Mouse (Mus musculus): ENCODE results near the gene Rbms2. TPM values are rescaled to one million over a fixed set of nuclear protein-coding genes. Genes with fewer than 3 reads are reported as not detected.

Rbms2 gene
- polyA plus RNA-seq, 1 experiment from 2014 or later: 24.6 TPM

DNA sequence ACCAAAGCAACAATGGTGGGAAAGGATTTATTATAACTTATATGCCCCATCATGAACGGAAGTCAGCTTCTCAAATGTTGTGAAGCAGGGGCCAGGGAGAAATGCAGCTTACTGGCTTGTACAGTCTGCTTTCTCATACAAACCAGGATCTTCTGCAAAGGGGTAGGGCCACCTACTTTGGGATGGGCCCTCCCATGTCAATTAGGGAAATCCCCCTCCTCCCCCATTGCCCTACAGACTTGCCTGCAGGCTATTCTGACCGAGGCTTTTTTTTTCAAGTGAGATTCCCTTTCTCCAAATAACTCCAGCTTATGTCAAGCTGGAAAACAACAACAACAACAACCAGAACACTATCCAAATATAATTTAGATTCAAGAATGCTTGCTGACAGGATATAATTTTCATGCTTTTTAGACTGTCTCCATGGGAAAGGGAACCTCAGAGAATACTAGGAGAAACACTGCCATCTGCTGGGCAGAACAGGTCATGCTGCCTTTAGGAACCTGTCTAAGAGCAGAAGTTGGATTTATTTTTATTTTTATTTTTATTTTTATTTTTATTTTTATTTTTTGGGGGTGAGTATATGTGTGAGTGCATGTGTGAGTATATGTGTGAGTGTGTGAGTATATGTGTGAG lies 8.3 kb upstream of the Rbms2 start:
- no peaks in the 10 kb centered on the region for H3K4me1 ChIP-seq (ENCODE audit: control insufficient read depth, insufficient read depth, low read length)
- H3K27ac ChIP-seq (replicated peaks; ENCODE audit: low read depth, low read length): no peak overlapping the region
- H3K4me3 ChIP-seq (ENCODE audit: low read depth, low read length): no peak overlapping the region
- no peak for ATAC-seq (replicated peaks; ENCODE audit: insufficient number of reproducible peaks, low FRiP score, low TSS enrichment, low read depth)
- DNase-seq (ENCODE audit: low spot score): peak; percentile 91
- no peak overlapping the region for H3K9ac ChIP-seq (replicated peaks; ENCODE audit: low read length)
- WGBS: 51% methylated on average over 2 of the region's 2 CpGs
- H3K36me3 ChIP-seq (replicated peaks; ENCODE audit: control insufficient read depth, insufficient read depth, low read depth, low read length): no peaks in the 10 kb centered on the region
- H3K4me2 ChIP-seq (ENCODE audit: low read depth, low read length): no peak overlapping the region
- H3K9me3 ChIP-seq (replicated peaks; ENCODE audit: control insufficient read depth, low read length): no peaks in the 10 kb centered on the region
- H3K27me3 ChIP-seq (ENCODE audit: control insufficient read depth, insufficient read depth, low read length): no peaks in the 10 kb centered on the region

GRCm38 (mm10) chr10:128187181-128187605 lies 7.1 kb upstream of the Rbms2 start:
- no peak overlapping the region for H3K9ac ChIP-seq (replicated peaks; ENCODE audit: low read length)
- H3K4me2 ChIP-seq (ENCODE audit: low read depth, low read length): no peak overlapping the region
- no peak overlapping the region for H3K27ac ChIP-seq (replicated peaks; ENCODE audit: low read depth, low read length)
- ATAC-seq (replicated peaks; ENCODE audit: insufficient number of reproducible peaks, low FRiP score, low TSS enrichment, low read depth) (no peak), DNase-seq (ENCODE audit: low spot score) (no peak)
- H3K4me1 ChIP-seq (ENCODE audit: control insufficient read depth, insufficient read depth, low read length): no peaks in the 10 kb centered on the region
- H3K27me3 ChIP-seq (ENCODE audit: control insufficient read depth, insufficient read depth, low read length): no peaks in the 10 kb centered on the region
- no peak overlapping the region for H3K4me3 ChIP-seq (ENCODE audit: low read depth, low read length)
- 70% methylated on average over 5 of the region's 5 CpGs for WGBS
- H3K36me3 ChIP-seq (replicated peaks; ENCODE audit: control insufficient read depth, insufficient read depth, low read depth, low read length): no peaks in the 10 kb centered on the region
- H3K9me3 ChIP-seq (replicated peaks; ENCODE audit: control insufficient read depth, low read length): no peaks in the 10 kb centered on the region

- H3K4me3 ChIP-seq (ENCODE audit: low read depth, low read length): no peak overlapping the region
- ATAC-seq (replicated peaks; ENCODE audit: insufficient number of reproducible peaks, low FRiP score, low TSS enrichment, low read depth) (peak; percentile 25; the same call in 1 of the 2 replicates), DNase-seq (ENCODE audit: low spot score) (peak; percentile 90)
- WGBS: 54% methylated on average over 2 of the region's 2 CpGs
- no peak overlapping the region for H3K4me2 ChIP-seq (ENCODE audit: low read depth, low read length)
- H3K36me3 ChIP-seq (replicated peaks; ENCODE audit: control insufficient read depth, insufficient read depth, low read depth, low read length): no peaks in the 10 kb centered on the region
- no peaks in the 10 kb centered on the region for H3K27me3 ChIP-seq (ENCODE audit: control insufficient read depth, insufficient read depth, low read length)
- no peak overlapping the region for H3K27ac ChIP-seq (replicated peaks; ENCODE audit: low read depth, low read length)
- no peaks in the 10 kb centered on the region for H3K9me3 ChIP-seq (replicated peaks; ENCODE audit: control insufficient read depth, low read length)
- no peaks in the 10 kb centered on the region for H3K4me1 ChIP-seq (ENCODE audit: control insufficient read depth, insufficient read depth, low read length)
- H3K9ac ChIP-seq (replicated peaks; ENCODE audit: low read length): no peak overlapping the region
These were observed 5.9 kb upstream of the Rbms2 start for GRCm38 (mm10) chr10:128185959-128186358.

DNA sequence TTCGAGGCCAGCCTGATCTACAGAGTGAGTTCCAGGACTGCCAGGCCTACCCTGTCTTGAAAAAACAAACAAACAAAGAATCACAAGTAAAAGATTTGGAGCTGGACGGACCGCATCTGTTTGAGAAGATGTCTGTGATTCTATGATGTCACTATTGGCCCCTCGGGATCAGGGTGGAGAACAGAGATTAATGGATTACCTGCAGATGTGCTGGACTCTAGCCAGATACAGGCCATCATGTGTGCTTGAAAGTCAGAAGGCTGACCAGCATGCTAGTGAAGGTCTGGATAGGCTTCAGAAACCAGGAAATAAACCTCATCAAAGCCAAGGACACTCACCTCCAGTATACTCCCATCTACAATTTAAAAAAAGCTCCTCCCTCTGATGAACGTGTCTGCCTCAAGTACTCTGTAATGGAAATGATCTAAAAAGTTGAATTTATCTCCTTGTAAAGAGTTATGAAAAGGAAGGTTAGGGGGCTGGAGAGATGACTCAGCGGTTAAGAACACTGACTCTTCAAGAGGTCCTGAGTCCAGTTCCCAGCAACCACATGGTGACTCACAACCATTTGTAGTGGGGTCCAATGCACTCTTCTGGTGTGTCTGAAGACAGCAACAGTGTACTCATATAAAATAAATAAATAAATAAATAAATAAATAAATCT lies 5.3 kb upstream of the Rbms2 start:
- WGBS: 66% methylated on average over 6 of the region's 6 CpGs
- Histone ChIP-seq H3K4me2 (ENCODE audit: low read depth, low read length) (no peak overlapping the region), H3K9me3 (replicated peaks; ENCODE audit: control insufficient read depth, low read length) (no peaks in the 10 kb centered on the region), H3K36me3 (replicated peaks; ENCODE audit: control insufficient read depth, insufficient read depth, low read depth, low read length) (no peaks in the 10 kb centered on the region), H3K9ac (replicated peaks; ENCODE audit: low read length) (no peak overlapping the region), H3K4me3 (ENCODE audit: low read depth, low read length) (no peak overlapping the region), H3K4me1 (ENCODE audit: control insufficient read depth, insufficient read depth, low read length) (no peaks in the 10 kb centered on the region), H3K27me3 (ENCODE audit: control insufficient read depth, insufficient read depth, low read length) (no peaks in the 10 kb centered on the region), H3K27ac (replicated peaks; ENCODE audit: low read depth, low read length) (no peak overlapping the region)
- DNase-seq (ENCODE audit: low spot score): no peak
- ATAC-seq (replicated peaks; ENCODE audit: insufficient number of reproducible peaks, low FRiP score, low TSS enrichment, low read depth): no peak

- H3K27ac ChIP-seq (replicated peaks; ENCODE audit: low read depth, low read length): no peak overlapping the region
- no peak overlapping the region for H3K4me3 ChIP-seq (ENCODE audit: low read depth, low read length)
- no peak overlapping the region for H3K4me2 ChIP-seq (ENCODE audit: low read depth, low read length)
- H3K9ac ChIP-seq (replicated peaks; ENCODE audit: low read length): no peak overlapping the region
- WGBS: 87% methylated on average over 2 of the region's 2 CpGs
- ATAC-seq (replicated peaks; ENCODE audit: insufficient number of reproducible peaks, low FRiP score, low TSS enrichment, low read depth): no peak
- H3K9me3 ChIP-seq (replicated peaks; ENCODE audit: control insufficient read depth, low read length): no peaks in the 10 kb centered on the region
- no peaks in the 10 kb centered on the region for H3K27me3 ChIP-seq (ENCODE audit: control insufficient read depth, insufficient read depth, low read length)
- H3K36me3 ChIP-seq (replicated peaks; ENCODE audit: control insufficient read depth, insufficient read depth, low read depth, low read length): no peaks in the 10 kb centered on the region
- peaks cover 3% of the 10 kb centered on the region; the same call in 1 of the 2 replicates for H3K4me1 ChIP-seq (ENCODE audit: control insufficient read depth, insufficient read depth, low read length)
- DNase-seq (ENCODE audit: low spot score): no peak
These were observed 4.2 kb upstream of the Rbms2 start for GRCm38 (mm10) chr10:128184296-128184695.

DNA sequence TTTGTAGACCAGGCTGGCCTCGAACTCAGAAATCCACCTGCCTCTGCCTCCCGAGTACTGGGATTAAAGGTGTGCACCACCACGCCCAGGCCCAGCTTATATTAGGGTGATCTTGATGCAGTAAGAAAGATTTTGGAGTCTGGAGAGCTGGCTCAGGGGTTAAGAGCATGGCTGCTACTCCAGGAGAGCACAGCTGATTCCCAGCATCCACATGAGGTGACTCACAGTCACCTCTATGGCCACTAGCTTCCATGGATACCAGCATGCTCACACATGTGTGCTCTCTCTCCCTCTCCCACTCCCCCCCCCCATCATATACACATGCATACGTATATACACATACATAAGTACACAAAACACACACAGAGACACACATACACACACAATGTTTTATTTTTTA lies 2.8 kb downstream of the Rbms2 start:
- Histone ChIP-seq H3K9me3 (replicated peaks; ENCODE audit: control insufficient read depth, low read length) (no peaks in the 10 kb centered on the region), H3K4me2 (ENCODE audit: low read depth, low read length) (no peak overlapping the region), H3K4me1 (ENCODE audit: control insufficient read depth, insufficient read depth, low read length) (peaks cover 3% of the 10 kb centered on the region; the same call in 1 of the 2 replicates), H3K27ac (replicated peaks; ENCODE audit: low read depth, low read length) (no peak overlapping the region), H3K27me3 (ENCODE audit: control insufficient read depth, insufficient read depth, low read length) (no peaks in the 10 kb centered on the region), H3K9ac (replicated peaks; ENCODE audit: low read length) (no peak overlapping the region), H3K4me3 (ENCODE audit: low read depth, low read length) (no peak overlapping the region), H3K36me3 (replicated peaks; ENCODE audit: control insufficient read depth, insufficient read depth, low read depth, low read length) (no peaks in the 10 kb centered on the region)
- WGBS: 88% methylated on average over 4 of the region's 4 CpGs
- ATAC-seq (replicated peaks; ENCODE audit: insufficient number of reproducible peaks, low FRiP score, low TSS enrichment, low read depth): no peak
- no peak for DNase-seq (ENCODE audit: low spot score)

- Histone ChIP-seq H3K9ac (replicated peaks; ENCODE audit: low read length) (peak overlapping the region; percentile 54), H3K27ac (replicated peaks; ENCODE audit: low read depth, low read length) (peak overlapping the region; percentile 20), H3K4me3 (ENCODE audit: low read depth, low read length) (peak overlapping the region; percentile 47), H3K27me3 (ENCODE audit: control insufficient read depth, insufficient read depth, low read length) (no peaks in the 10 kb centered on the region), H3K4me1 (ENCODE audit: control insufficient read depth, insufficient read depth, low read length) (peaks cover 3% of the 10 kb centered on the region; the same call in 1 of the 2 replicates), H3K36me3 (replicated peaks; ENCODE audit: control insufficient read depth, insufficient read depth, low read depth, low read length) (no peaks in the 10 kb centered on the region), H3K9me3 (replicated peaks; ENCODE audit: control insufficient read depth, low read length) (no peaks in the 10 kb centered on the region), H3K4me2 (ENCODE audit: low read depth, low read length) (peak overlapping the region; percentile 54)
- DNase-seq (ENCODE audit: low spot score) (peak; percentile 97), ATAC-seq (replicated peaks; ENCODE audit: insufficient number of reproducible peaks, low FRiP score, low TSS enrichment, low read depth) (peak; percentile 79)
- 0% methylated on average over 17 of the region's 17 CpGs for WGBS
These were observed 3.9 kb downstream of the Rbms2 start for GRCm38 (mm10) chr10:128175996-128176755.

GRCm38 (mm10) chr10:128175302-128175701 lies 4.8 kb downstream of the Rbms2 start:
- peaks cover 3% of the 10 kb centered on the region; the same call in 1 of the 2 replicates for H3K4me1 ChIP-seq (ENCODE audit: control insufficient read depth, insufficient read depth, low read length)
- H3K27ac ChIP-seq (replicated peaks; ENCODE audit: low read depth, low read length): no peak overlapping the region
- peak overlapping the region; percentile 54 for H3K9ac ChIP-seq (replicated peaks; ENCODE audit: low read length)
- no peaks in the 10 kb centered on the region for H3K27me3 ChIP-seq (ENCODE audit: control insufficient read depth, insufficient read depth, low read length)
- no peaks in the 10 kb centered on the region for H3K36me3 ChIP-seq (replicated peaks; ENCODE audit: control insufficient read depth, insufficient read depth, low read depth, low read length)
- WGBS: 20% methylated on average over 3 of the region's 3 CpGs
- no peak for ATAC-seq (replicated peaks; ENCODE audit: insufficient number of reproducible peaks, low FRiP score, low TSS enrichment, low read depth)
- DNase-seq (ENCODE audit: low spot score): peak; percentile 31
- H3K9me3 ChIP-seq (replicated peaks; ENCODE audit: control insufficient read depth, low read length): no peaks in the 10 kb centered on the region
- H3K4me2 ChIP-seq (ENCODE audit: low read depth, low read length): peak overlapping the region; percentile 54
- peak overlapping the region; percentile 47 for H3K4me3 ChIP-seq (ENCODE audit: low read depth, low read length)

Data from embryonic facial prominence, embryonic 11.5 days (tissue).